Mouse (Mus musculus): ENCODE results near the gene Cyth1. TPM values are rescaled to one million over a fixed set of nuclear protein-coding genes. Genes with fewer than 3 reads are reported as not detected.

The Cyth1 gene
- total RNA-seq, 2 experiments from 2014 or later = 26.4 to 30.7 TPM

GRCm38 (mm10) chr11:118151423-118152180 lies 96.8 kb downstream of the Cyth1 start:
- DNase-seq = no peak

GRCm38 (mm10) chr11:118150115-118150701 lies 98.2 kb downstream of the Cyth1 start:
- DNase-seq = no peak

- DNase-seq = no peak
These were observed 100.3 kb downstream of the Cyth1 start for GRCm38 (mm10) chr11:118147877-118148637.

- DNase-seq = no peak
These were observed 101.9 kb downstream of the Cyth1 start for GRCm38 (mm10) chr11:118146446-118146845.

- no peak for DNase-seq
These were observed 102.5 kb downstream of the Cyth1 start for GRCm38 (mm10) chr11:118145771-118146351.

- no peak for DNase-seq
These were observed 103.3 kb downstream of the Cyth1 start for GRCm38 (mm10) chr11:118145092-118145491.

GRCm38 (mm10) chr11:118143731-118144130 lies 104.7 kb downstream of the Cyth1 start:
- DNase-seq = no peak

GRCm38 (mm10) chr11:118142547-118143165 lies 105.7 kb downstream of the Cyth1 start:
- DNase-seq = no peak

- no peak for DNase-seq
These were observed 107.4 kb downstream of the Cyth1 start for GRCm38 (mm10) chr11:118140771-118141565.

GRCm38 (mm10) chr11:118138347-118138746 lies 110.0 kb downstream of the Cyth1 start:
- no peak for DNase-seq

- no peak for DNase-seq
These were observed 112.2 kb downstream of the Cyth1 start for GRCm38 (mm10) chr11:118136172-118136632.

- DNase-seq = no peak
These were observed 113.1 kb downstream of the Cyth1 start for GRCm38 (mm10) chr11:118135271-118135670.

- DNase-seq = peak; percentile 15
These were observed 114.6 kb downstream of the Cyth1 start for GRCm38 (mm10) chr11:118133752-118134169.

GRCm38 (mm10) chr11:118133133-118133751 lies 115.2 kb downstream of the Cyth1 start:
- no peak for DNase-seq

GRCm38 (mm10) chr11:118132136-118132535 lies 116.3 kb downstream of the Cyth1 start:
- DNase-seq = no peak

GRCm38 (mm10) chr11:118130534-118130933 lies 117.9 kb downstream of the Cyth1 start, which contains the start of gene Dnah17:
TSS of gene Dnah17 (minus strand) at chr11:118130634.
- no peak for DNase-seq

- DNase-seq = no peak
These were observed 118.6 kb downstream of the Cyth1 start for GRCm38 (mm10) chr11:118129812-118130211.

GRCm38 (mm10) chr11:118121592-118121991 lies 126.8 kb downstream of the Cyth1 start:
- DNase-seq = no peak

- DNase-seq = no peak
These were observed 129.6 kb downstream of the Cyth1 start for GRCm38 (mm10) chr11:118118777-118119176.

GRCm38 (mm10) chr11:118114581-118115110 lies 133.7 kb downstream of the Cyth1 start:
- DNase-seq = no peak
